Mouse (Mus musculus) kidney, adult 2 months (tissue): ENCODE data around the gene Spaar.

Experiments
- CTCF ChIP-seq: fragments of 200-500 bp; conservative IDR thresholded peaks from 2 replicates; pipeline ENCODE4 v1.5.1; 2011; ENCODE audit warnings: low read depth, mild to moderate bottlenecking, control low read depth, low read length, moderate library complexity, mixed read lengths; ENCODE audit not compliant: insufficient read depth, insufficient read length
- POLR2A ChIP-seq: fragments of 200-500 bp; IDR thresholded peaks from one replicate; pipeline ENCODE4 v1.6.1; 2011; ENCODE audit warnings: low read depth, low read length, control low read depth

DNA sequence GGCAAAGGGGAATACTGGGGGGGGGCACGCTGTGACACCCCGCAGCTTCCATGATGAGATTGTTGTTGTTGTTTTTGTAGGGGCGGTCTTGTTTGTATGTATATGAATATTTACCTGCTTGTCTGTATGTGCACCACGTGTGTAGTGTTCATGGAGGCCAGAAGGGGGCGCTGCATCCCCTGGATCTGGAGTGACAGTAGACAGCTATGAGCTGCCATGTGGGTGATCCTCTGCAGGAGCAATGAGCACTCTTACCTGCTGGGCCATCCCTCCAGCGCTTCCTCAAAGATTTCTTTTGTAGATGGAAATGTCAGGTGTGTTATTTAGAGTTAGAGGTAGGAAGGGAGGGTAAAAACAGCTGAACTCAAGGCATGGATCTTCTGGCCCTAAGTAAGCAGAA is 26.4 kb upstream of the Spaar start:
- TF ChIP-seq POLR2A: no peak
- peak; percentile 31; the same call in 1 of the 2 replicates for TF ChIP-seq CTCF
